Mouse (Mus musculus) neural tube, embryonic 15.5 days (tissue): ENCODE measurements at regions not wholly inside any gene's neighbourhood (a gene's known extent, or its start where the extent isn't known, plus 50 kb on each side); places are given as distances from the start of the nearest gene placed in this dataset.
A peak's percentile ranks its signal among the peaks of the same experiment; 100 is the strongest.

Source experiments
- ATAC-seq: fragments of 200-750 bp; cut with Nextera tagmentation; 2 replicates; pipeline ENCODE4 v1.8.0; 2017; ENCODE audit warnings: mild to moderate bottlenecking, moderate TSS enrichment, moderate library complexity; ENCODE audit not compliant: low FRiP score
- H3K27ac ChIP-seq: fragments of 300-500 bp; sonication (generic); replicated peaks from 2 replicates; pipeline ENCODE4 v1.5.1; 2015; ENCODE audit warnings: mild to moderate bottlenecking, inconsistent platforms
- H3K27me3 ChIP-seq: fragments of 300-500 bp; sonication (generic); replicated peaks from 2 replicates; pipeline ENCODE4 v1.6.1; 2015; ENCODE audit warnings: inconsistent platforms
- H3K36me3 ChIP-seq: fragments of 300-500 bp; sonication (generic); 2 replicates; pipeline ENCODE4 v1.6.1; 2015; ENCODE audit warnings: inconsistent platforms
- H3K4me1 ChIP-seq: fragments of 300-500 bp; sonication (generic); 2 replicates; pipeline ENCODE4 v1.6.1; 2015; ENCODE audit warnings: inconsistent platforms
- H3K4me2 ChIP-seq: fragments of 300-500 bp; sonication (generic); 2 replicates; pipeline ENCODE4 v1.6.1; 2015; ENCODE audit warnings: inconsistent platforms, mild to moderate bottlenecking, moderate library complexity
- H3K4me3 ChIP-seq: fragments of 300-500 bp; sonication (generic); replicated peaks from 2 replicates; pipeline ENCODE4 v1.5.1; 2015; ENCODE audit warnings: mild to moderate bottlenecking, inconsistent platforms
- H3K9ac ChIP-seq: fragments of 300-500 bp; sonication (generic); replicated peaks from 2 replicates; pipeline ENCODE4 v1.6.1; 2015; ENCODE audit warnings: mild to moderate bottlenecking, inconsistent platforms
- H3K9me3 ChIP-seq: fragments of 300-500 bp; sonication (generic); replicated peaks from 2 replicates; pipeline ENCODE4 v1.6.1; 2016; ENCODE audit warnings: inconsistent platforms
- WGBS: fragments of 180-500 bp; shearing (Covaris S2); methylation state at CpG from one replicate; pipeline ENCODE4 v1.1.7; 2015; ENCODE audit warnings: mixed read lengths; 5-methylcytosine and 5-hydroxymethylcytosine counted together

DNA sequence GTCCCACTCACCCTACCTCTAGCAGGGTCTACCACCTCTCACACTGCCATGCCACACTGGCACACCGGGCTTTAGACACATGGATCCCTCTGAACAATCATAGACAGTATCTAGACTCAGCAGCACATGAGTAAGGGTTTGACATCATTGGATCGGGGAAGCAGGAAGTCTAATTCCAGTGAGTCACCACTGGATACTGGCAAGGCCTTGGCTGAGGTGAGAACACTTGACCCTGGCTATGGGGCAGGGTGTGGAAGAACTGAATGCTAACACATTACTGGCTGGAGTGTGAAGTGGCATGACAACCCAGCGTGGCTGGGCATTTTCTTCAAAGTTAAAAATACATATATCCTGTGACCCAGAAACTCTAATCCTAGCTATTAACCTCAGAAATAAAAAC lies 114.4 kb downstream of the H2afy start:
- Histone ChIP-seq H3K9me3 (no peaks in the 10 kb centered on the region), H3K4me2 (no peak overlapping the region), H3K4me3 (no peak overlapping the region), H3K9ac (no peak overlapping the region), H3K4me1 (no peaks in the 10 kb centered on the region), H3K27ac (no peak overlapping the region), H3K36me3 (no peaks in the 10 kb centered on the region), H3K27me3 (no peaks in the 10 kb centered on the region)
- no peak for ATAC-seq
- 88% methylated on average over 3 of the region's 3 CpGs for WGBS

DNA sequence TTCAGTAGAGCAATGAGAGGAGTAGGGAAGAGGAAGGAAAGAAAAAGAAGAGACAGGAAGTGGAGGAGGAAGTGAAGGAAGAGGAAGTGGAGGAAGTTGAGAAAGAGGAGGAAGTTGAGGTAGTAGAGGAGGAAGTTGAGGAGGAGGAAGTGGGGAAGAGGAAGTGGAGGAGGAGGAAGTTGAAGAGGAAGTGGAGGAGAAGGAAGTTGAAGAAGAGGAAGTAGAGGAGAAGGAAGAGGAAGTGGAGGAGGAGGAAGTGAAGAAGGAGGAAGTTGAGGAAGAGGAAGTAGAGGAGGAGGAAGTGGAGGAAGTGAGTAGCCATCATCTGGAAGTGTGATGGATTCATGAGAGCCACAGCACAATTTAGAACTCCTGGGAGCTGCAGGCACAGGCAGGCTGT lies 122.2 kb downstream of the H2afy start:
- peaks cover 10% of the 10 kb centered on the region for H3K4me1 ChIP-seq
- no peak overlapping the region for H3K27ac ChIP-seq
- H3K9ac ChIP-seq: no peak overlapping the region
- ATAC-seq: no peak
- no peaks in the 10 kb centered on the region for H3K36me3 ChIP-seq
- no peaks in the 10 kb centered on the region for H3K27me3 ChIP-seq
- H3K4me2 ChIP-seq: no peak overlapping the region
- no peak overlapping the region for H3K4me3 ChIP-seq
- H3K9me3 ChIP-seq: no peaks in the 10 kb centered on the region

DNA sequence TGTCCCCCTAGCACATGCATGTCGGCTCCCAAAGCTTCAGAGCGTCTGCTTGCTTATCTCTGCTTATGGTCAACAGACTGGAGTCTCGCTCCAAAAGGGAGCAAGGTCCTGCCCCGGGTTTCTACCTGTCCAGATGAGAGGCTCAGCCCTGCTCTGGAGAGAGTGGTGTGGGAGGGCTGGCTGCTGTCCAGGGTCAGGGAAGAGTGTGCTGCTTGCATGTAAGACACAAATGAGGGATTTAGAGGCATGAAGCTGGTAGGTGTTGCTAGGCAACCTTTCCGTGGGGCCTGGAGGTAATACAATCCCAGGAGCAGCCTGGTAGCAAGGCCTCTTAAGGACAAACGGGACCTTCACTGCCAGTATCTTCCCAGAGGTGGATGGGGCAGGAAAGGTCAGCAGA lies 125.7 kb downstream of the H2afy start:
- no peak overlapping the region for H3K4me2 ChIP-seq
- no peak overlapping the region for H3K9ac ChIP-seq
- ATAC-seq: no peak
- 56% methylated on average over 6 of the region's 6 CpGs for WGBS
- peaks cover 10% of the 10 kb centered on the region for H3K4me1 ChIP-seq
- H3K27ac ChIP-seq: no peak overlapping the region
- H3K9me3 ChIP-seq: no peaks in the 10 kb centered on the region
- no peak overlapping the region for H3K4me3 ChIP-seq
- H3K36me3 ChIP-seq: no peaks in the 10 kb centered on the region
- no peaks in the 10 kb centered on the region for H3K27me3 ChIP-seq

DNA sequence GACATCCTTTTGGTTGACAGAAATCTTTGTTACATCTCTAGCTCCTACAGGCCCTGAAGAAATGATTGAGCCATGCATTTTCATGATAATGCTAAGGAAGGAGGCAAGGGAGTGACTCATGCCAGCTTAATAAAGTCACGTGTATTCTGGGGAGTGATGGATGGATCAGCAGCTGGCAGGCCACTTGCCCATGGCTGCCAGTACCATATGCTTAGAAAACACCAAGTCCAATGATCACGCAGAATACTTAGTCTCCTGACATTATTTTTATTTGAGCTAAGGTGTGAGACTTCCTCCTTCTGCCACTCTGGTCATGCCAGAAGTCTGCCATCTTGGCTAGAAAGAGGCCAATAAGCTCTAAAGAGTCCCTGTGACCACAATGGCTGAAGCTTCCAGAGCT lies 129.3 kb downstream of the H2afy start:
- Histone ChIP-seq H3K9ac (no peak overlapping the region), H3K9me3 (no peaks in the 10 kb centered on the region), H3K27me3 (0 out of 2 replicates have a peak, but pooled peaks cover 3% of the 10 kb centered on the region), H3K4me2 (no peak overlapping the region), H3K4me3 (no peak overlapping the region), H3K27ac (no peak overlapping the region), H3K4me1 (peaks cover 29% of the 10 kb centered on the region), H3K36me3 (no peaks in the 10 kb centered on the region)
- 68% methylated on average over 2 of the region's 2 CpGs for WGBS
- ATAC-seq: no peak

DNA sequence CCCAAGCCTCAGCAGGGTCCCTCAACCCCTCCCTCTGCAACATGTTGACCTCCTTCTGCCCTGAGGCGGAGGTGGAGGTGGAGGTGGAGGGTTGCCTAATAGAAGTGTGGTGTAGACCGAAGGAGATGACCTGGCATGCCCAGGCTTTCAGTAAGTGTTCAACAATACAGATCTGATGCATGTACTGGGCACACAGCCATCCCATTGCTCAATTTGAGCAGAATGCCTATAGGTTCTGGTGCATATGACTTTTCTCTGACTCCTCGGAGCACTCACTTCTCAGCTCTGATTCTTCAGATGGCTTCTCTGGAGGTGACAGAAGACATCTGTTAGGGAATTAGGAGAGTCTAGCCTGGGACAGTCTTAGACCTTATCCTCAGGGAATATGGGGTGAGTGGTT lies 130.4 kb downstream of the H2afy start:
- H3K36me3 ChIP-seq: no peaks in the 10 kb centered on the region
- ATAC-seq: no peak
- no peak overlapping the region for H3K27ac ChIP-seq
- peaks cover 29% of the 10 kb centered on the region for H3K4me1 ChIP-seq
- H3K9ac ChIP-seq: no peak overlapping the region
- 0 out of 2 replicates have a peak, but pooled peaks cover 3% of the 10 kb centered on the region for H3K27me3 ChIP-seq
- 86% methylated on average over 3 of the region's 3 CpGs for WGBS
- H3K4me3 ChIP-seq: no peak overlapping the region
- H3K9me3 ChIP-seq: no peaks in the 10 kb centered on the region
- no peak overlapping the region for H3K4me2 ChIP-seq

DNA sequence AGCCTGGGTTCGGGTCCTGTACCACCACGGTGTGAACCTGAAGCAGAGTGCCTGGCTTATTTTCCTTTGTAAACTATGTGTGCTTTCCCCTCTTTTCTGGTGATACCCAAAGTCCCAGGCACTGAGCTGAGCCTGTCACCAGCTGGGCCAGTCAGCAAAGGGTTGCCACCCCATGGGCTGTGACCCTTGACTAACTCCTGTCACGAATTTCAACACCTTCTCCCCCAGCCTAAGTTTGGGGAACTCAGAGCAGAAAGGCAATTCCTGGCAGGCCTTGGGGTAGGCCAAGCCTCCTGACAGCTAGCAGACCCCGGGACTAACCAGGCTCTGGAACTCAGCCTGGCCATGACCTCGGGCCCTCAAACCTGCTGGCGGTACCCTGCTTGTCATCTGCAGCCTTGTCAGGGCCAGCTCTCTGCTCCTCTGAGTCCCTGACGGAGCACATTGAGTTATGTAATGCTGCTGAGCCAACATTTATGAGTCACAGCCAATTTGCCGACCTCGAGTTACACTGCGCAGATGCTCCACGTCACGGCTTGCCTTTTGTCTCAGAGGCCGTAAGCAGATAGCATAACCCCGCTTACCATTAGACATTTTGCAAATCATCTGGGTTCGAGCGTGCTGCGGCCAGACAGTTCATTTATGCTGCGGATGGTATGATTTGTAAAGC lies 132.3 kb downstream of the H2afy start:
- ATAC-seq: peak; percentile 70; the same call in 1 of the 2 replicates
- Histone ChIP-seq H3K4me2 (no peak overlapping the region), H3K9ac (no peak overlapping the region), H3K4me3 (no peak overlapping the region), H3K36me3 (no peaks in the 10 kb centered on the region), H3K9me3 (no peaks in the 10 kb centered on the region), H3K4me1 (peaks cover 21% of the 10 kb centered on the region), H3K27ac (no peak overlapping the region), H3K27me3 (0 out of 2 replicates have a peak, but pooled peaks cover 3% of the 10 kb centered on the region)
- 39% methylated on average over 18 of the region's 18 CpGs for WGBS

DNA sequence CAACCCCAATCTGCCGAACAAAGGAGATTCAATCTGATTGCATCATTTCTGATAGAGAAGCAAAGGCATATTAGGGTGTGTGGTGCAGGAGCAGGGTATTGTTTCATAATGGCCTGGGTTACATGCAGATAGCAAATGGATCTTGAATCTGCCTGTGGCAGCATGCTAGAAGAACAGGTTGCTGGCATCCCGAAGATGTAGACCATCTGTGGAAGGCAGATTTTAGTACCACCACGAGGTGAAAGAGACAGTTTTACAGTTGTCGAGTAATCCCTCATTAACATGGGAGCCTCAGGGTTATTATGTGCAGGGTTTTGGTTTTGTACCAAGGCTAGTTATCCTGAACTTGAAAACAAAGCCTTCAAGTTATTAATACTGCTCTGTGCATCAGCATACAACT lies 140.9 kb downstream of the H2afy start:
- H3K27ac ChIP-seq: no peak overlapping the region
- H3K9me3 ChIP-seq: no peaks in the 10 kb centered on the region
- no peak overlapping the region for H3K4me3 ChIP-seq
- H3K27me3 ChIP-seq: no peaks in the 10 kb centered on the region
- WGBS: 54% methylated on average over 4 of the region's 4 CpGs
- no peaks in the 10 kb centered on the region for H3K36me3 ChIP-seq
- H3K9ac ChIP-seq: no peak overlapping the region
- ATAC-seq: no peak
- H3K4me1 ChIP-seq: no peaks in the 10 kb centered on the region
- H3K4me2 ChIP-seq: no peak overlapping the region

DNA sequence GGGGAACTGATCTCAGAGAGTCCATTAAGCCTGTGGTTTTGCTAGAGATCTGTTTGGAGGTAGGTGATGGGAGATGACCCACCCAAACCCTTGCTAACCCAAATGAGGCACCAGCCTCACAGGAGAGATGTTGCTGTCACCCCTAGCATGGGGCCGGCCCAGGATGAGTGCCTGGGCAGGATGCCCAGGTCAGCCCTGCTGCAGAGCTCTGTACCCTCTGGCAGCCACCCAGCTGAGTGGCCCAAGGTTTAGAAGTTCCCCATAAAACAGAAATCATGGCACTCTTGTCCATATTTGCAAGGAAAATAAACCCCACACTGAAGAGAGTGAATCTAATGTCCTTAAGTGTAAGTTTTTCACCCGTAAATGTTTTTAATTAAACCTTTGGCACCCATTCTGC lies 141.7 kb downstream of the H2afy start:
- H3K27me3 ChIP-seq: no peaks in the 10 kb centered on the region
- no peak for ATAC-seq
- no peaks in the 10 kb centered on the region for H3K36me3 ChIP-seq
- H3K4me3 ChIP-seq: no peak overlapping the region
- H3K4me1 ChIP-seq: no peaks in the 10 kb centered on the region
- H3K4me2 ChIP-seq: no peak overlapping the region
- H3K9ac ChIP-seq: no peak overlapping the region
- 73% methylated on average over 2 of the region's 2 CpGs for WGBS
- no peak overlapping the region for H3K27ac ChIP-seq
- no peaks in the 10 kb centered on the region for H3K9me3 ChIP-seq

DNA sequence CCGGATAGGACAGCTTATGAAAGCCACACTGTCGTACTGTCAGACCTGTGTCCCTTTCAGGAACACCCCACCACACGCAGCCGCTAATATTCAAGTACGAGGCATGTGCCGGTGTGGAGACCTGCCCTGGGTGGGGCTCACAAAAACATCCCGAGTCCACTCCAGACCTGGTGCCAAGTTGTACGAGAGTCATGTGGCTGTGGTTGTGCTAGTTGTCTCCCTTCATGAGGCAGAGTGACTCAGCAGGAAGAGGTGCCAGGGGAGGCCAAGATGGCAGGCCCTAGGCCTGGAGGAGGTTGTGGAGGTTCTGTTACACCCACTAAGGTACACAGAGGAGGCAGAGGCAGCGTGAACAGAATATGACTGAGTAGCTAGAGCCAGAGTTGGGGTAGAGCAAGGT lies 143.5 kb downstream of the H2afy start:
- H3K9me3 ChIP-seq: no peaks in the 10 kb centered on the region
- no peak for ATAC-seq
- WGBS: 92% methylated on average over 9 of the region's 9 CpGs

DNA sequence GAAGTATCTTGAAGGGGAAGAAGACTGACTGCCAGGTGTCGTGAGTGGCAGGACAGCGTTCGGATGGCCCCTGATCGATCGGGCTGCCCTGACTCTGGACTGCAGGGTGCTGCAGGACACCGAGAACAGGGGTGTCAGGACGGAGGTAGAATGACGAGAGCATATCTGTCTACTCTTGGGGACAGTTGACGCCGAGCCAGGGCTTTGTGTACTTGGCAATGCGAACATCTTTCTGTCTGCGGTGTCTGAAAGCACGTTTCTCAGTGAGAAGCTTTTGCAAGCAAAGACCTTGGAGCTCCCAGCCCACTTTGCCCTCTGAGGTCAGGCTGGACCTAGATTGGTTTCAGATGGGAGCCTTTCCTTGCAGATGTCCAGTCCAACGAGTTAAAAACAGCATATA lies 144.9 kb downstream of the H2afy start:
- H3K27me3 ChIP-seq: no peaks in the 10 kb centered on the region; the same call in 1 of the 2 replicates
- H3K4me1 ChIP-seq: no peaks in the 10 kb centered on the region
- H3K9me3 ChIP-seq: no peaks in the 10 kb centered on the region
- no peak overlapping the region for H3K27ac ChIP-seq
- ATAC-seq: no peak
- H3K9ac ChIP-seq: no peak overlapping the region
- H3K4me2 ChIP-seq: no peak overlapping the region
- H3K36me3 ChIP-seq: no peaks in the 10 kb centered on the region
- 87% methylated on average over 14 of the region's 14 CpGs for WGBS
- no peak overlapping the region for H3K4me3 ChIP-seq

More for the DNA sequence above, 143.5 kb downstream of the H2afy start:
- no peaks in the 10 kb centered on the region for H3K4me1 ChIP-seq
- H3K27me3 ChIP-seq: no peaks in the 10 kb centered on the region
- no peak overlapping the region for H3K27ac ChIP-seq
- H3K9ac ChIP-seq: no peak overlapping the region
- H3K4me3 ChIP-seq: no peak overlapping the region
- no peak overlapping the region for H3K4me2 ChIP-seq
- H3K36me3 ChIP-seq: no peaks in the 10 kb centered on the region

DNA sequence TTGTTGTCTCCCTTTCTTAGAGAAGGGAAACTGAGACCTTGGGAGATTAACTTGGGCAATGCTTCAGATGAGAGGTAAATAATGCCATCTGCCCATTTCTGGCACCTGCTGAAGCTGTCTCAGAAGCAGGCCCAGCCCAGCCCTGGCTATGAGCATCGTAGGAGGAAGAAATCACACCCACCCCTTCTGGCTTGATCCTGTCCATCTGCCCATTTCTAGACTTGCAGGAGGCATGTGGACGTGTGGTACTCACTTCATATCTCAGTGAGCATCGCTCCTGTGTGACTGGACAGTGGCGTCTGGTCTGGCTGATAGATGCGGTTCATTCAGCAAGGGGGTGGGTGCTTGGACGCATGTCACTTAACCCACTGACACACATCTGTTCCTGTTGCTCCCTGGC lies 146.0 kb downstream of the H2afy start:
- Histone ChIP-seq H3K27ac (no peak overlapping the region), H3K4me3 (no peak overlapping the region), H3K27me3 (no peaks in the 10 kb centered on the region; the same call in 1 of the 2 replicates), H3K36me3 (no peaks in the 10 kb centered on the region), H3K9me3 (no peaks in the 10 kb centered on the region), H3K4me2 (no peak overlapping the region), H3K4me1 (peaks cover 5% of the 10 kb centered on the region; the same call in 1 of the 2 replicates), H3K9ac (no peak overlapping the region)
- WGBS: 89% methylated on average over 6 of the region's 6 CpGs
- ATAC-seq: no peak

DNA sequence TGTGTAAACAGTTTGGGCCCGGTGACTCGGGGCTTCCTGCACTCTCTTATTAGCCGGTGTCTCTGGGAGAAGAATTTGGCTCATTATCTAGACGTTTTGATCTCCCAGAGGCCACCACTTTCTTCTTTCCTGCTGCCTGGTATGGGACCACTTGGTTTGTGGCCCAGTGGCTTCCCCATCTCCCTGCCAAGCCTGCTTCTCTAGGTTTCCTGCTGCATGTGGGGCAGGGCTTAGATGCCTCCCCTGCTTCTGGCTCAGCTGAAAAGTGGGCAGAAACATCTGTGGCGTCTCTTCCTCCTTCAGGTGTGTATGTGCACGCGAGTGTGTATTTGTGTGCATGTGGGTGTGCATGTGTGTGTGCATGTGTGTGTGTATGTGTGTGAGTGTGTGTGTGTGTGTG lies 146.8 kb downstream of the H2afy start:
- Histone ChIP-seq H3K36me3 (no peaks in the 10 kb centered on the region), H3K4me1 (peaks cover 5% of the 10 kb centered on the region; the same call in 1 of the 2 replicates), H3K4me2 (no peak overlapping the region), H3K4me3 (no peak overlapping the region), H3K27me3 (no peaks in the 10 kb centered on the region; the same call in 1 of the 2 replicates), H3K9ac (no peak overlapping the region), H3K9me3 (no peaks in the 10 kb centered on the region), H3K27ac (no peak overlapping the region)
- WGBS: 59% methylated on average over 7 of the region's 7 CpGs
- ATAC-seq: no peak
